Mouse (Mus musculus): ENCODE data around the gene Cplane1. TPM values are rescaled to one million over a fixed set of nuclear protein-coding genes. Genes with fewer than 3 reads are reported as not detected.
"Not testable (repeated sequence)": the region's sequence is repeated elsewhere in the genome, so short reads cannot be mapped to it uniquely, and the experiment has no call there.

Cplane1 gene
- 1 to 10 TPM; 4.0 to 4.8 (median 4.4) TPM for total RNA-seq (2022)

DNA sequence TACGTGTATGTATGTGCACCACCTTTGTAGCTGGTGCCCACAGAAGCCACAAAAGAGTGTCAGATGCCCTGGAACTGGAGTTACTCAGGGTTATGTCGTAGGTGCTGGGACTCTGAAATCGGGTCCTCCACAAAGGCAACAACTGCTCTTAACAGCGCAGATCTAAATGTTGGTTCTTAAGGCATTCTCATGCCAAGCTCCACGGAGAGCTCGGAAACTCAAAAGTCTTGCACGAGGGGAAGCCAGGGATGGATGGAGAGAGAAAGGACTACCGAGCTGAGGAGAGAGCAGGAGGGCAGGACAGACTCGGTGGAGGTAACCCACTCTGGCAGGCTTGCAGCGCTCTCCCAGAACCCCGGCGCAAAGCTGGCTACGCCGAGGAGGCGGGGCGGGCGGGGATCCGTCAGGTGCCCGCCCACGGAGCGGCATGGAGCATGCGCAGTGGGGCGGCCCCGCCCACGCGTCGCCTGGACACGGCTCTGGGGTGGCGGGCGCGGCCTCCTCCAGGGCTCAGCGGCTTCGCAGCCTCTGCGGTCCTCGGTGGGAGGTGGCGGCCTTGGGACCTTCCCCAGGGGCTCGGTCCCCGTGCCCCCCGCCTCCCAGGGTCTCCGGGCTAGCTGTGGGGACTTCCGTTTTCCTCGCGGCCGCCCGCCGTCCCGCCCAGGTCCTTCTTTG is at the start of gene Cplane1:
Cplane1 (plus strand) TSS at position 516 of the 675 bp plus-strand sequence.
- peak; percentile 87 for DNase-seq (ENCODE audit: low spot score)

GRCm38 (mm10) chr15:8129281-8129680 is 39.6 kb upstream of the Cplane1 start:
- no peak for DNase-seq (ENCODE audit: low spot score)

- no peak for DNase-seq (ENCODE audit: low spot score)
Measured at GRCm38 (mm10) chr15:8131268-8131667, 37.6 kb upstream of the Cplane1 start.

DNA sequence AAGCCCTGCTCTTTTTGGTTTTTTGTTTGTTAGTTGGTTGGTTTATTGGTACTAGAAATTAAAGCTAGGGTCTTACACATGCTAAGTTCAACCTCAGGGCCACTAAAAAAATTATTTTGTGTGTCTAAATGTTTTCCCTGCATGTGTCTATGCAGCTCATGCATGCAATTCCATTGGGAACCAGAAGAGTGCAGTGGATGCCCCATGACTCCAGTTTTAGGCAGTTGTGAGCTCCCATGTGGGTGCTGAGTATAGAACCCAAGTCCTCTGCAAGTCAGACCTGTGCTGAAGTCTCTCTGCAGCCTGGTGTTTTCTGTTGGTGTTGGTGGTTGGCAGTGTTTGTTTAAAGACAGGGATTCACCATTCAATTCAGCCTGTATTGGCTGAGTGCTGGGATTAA is 37.1 kb upstream of the Cplane1 start:
- no peak for DNase-seq (ENCODE audit: low spot score)

DNA sequence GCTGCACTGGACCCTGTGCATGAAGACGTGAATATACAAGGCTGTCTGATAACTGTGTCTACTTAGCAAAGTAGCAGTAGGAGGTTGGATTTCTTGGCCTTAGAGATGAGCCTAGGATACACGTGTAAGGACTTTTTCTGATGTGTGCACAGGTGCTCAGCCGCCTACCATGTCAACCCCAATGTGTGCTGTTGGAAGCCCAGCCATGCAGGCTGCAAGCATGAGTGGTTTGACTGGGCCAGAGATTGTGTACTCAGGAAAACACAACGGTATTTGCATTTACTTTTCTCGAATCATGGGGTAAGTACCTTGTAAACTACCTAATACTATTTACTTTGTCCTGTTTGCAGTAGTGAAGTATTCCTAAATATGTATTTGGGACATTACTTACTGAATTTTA is 33.3 kb upstream of the Cplane1 start:
- DNase-seq (ENCODE audit: low spot score): no peak

DNA sequence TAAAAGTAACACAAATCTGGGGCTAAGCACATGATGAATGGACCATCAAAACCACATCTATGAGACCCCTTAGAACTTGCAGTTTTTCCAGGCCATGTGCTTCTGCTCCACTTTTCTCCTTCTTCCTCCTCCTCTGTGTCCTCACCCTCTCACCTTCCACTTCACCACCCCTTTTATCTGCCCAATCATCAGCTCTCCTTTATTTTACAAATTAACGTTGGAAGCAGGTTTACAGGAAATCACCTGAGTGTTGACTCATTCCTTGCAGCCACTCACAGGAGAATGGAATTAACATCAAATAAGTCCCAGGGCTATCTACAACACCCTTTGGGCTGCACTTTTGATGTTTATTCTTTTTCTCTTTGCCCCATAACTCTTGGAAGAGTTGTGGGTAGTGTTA is 7.1 kb upstream of the Cplane1 start:
- DNase-seq (ENCODE audit: low spot score): no peak

DNA sequence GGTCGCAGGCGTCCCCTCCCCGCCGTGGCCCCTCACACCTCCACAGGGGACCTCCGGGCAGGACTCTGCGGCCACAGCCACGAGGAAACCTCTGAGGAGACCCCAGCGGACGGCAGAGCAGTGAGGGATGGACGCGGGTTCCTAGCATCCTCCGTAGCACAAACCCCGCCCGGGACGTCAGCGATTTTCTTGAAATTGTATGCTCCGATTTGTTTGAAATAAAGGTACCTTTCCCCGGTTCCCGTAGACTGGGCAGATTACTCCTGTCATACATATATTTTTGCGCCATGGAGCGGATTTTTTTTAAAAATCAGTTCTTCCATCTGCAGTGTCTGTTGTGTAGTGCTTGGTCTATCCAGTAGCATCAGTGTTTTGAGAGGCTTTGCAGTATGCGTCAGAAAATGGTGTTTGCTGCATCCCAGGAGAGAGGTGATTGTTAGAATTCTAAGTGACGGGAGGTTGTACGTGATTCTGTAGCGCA is 400 bp downstream of the Cplane1 start:
- no peak for DNase-seq (ENCODE audit: low spot score)

DNA sequence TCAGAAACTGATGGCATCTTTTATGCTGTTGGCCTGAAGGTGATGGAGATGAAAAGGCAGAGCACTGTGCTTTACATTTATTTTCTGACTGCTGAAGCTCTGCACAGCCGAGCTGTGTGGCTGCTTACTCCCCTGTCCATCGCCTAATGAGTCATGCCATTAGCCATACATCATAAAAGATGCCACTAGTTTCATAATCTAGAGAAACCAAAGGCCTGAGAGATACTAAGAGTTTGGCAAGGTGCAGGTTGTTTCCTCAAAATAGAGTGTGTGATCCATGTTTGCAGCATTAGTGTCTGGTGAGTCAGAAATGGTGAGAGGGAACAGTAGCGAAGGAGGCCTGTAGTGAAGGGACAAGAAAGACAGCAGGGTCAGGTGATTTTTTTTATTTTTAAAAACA is 20.7 kb downstream of the Cplane1 start:
- no peak for DNase-seq (ENCODE audit: low spot score)

GRCm38 (mm10) chr15:8190435-8190834 is 21.5 kb downstream of the Cplane1 start:
- DNase-seq (ENCODE audit: low spot score): no peak

- DNase-seq (ENCODE audit: low spot score): no peak
Measured at GRCm38 (mm10) chr15:8200317-8200716, 31.4 kb downstream of the Cplane1 start.

GRCm38 (mm10) chr15:8208362-8208761 is 39.5 kb downstream of the Cplane1 start:
- no peak for DNase-seq (ENCODE audit: low spot score)

- no peak for DNase-seq (ENCODE audit: low spot score)
Measured at GRCm38 (mm10) chr15:8214811-8215210, 45.9 kb downstream of the Cplane1 start.

DNA sequence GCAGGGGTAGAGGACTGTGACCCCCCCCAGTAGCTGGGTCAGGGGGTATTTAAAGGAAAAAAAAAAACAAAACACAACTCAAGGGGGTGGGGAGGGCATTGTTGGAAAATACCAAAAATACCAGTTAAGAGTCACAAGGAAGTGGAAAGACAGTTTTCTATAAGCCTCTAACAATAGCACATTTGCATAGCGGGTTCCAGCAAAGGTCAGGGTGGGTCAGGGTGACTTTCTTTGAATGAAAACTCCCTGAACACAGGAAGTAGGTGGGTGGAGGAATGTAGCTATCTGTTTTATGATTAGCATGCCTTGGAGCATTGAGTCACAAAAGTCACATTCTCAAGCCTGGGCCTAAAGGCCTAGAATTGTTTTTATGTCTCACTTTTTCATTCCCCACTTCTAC is 65.3 kb downstream of the Cplane1 start:
- DNase-seq (ENCODE audit: low spot score): not testable (repeated sequence)

DNA sequence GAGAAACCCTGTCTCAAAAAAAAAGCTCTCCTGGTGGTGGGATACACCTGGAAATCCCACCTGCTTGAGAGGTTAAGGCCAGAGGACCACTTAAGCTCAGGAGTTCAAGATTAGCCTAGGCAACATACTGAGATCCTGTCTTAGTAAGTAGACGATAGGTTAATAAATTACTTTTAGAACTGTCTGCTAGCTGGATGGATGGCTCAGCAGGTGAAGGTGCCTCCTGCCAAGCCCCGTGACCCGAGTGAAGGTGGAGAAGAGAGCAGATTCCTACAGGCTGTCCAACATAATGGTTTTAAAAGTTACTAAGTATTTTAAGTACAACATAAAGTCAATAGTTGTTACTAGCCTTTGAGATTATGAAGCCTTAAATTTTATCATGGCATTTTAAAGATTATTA is 97.0 kb downstream of the Cplane1 start:
- DNase-seq (ENCODE audit: low spot score): no peak

DNA sequence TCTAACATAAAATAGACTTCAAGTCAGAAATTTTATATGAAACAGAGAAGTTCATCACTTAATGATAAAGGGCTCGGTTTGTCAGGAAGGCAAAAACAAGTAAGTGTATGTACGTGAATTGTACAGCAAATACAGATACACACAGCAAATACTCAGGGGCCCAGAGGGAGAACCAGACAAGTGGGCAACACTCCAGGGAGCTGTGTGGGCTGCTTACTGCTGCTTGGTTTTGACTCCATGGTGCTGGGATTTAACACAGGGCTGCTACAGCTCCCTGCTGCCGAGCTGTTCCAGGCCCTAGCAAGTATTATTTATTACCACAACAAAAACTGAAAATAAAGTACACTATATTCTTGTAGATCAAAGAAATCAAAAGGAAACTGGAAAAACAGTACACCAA is 98.3 kb downstream of the Cplane1 start:
- DNase-seq (ENCODE audit: low spot score): no peak

DNA sequence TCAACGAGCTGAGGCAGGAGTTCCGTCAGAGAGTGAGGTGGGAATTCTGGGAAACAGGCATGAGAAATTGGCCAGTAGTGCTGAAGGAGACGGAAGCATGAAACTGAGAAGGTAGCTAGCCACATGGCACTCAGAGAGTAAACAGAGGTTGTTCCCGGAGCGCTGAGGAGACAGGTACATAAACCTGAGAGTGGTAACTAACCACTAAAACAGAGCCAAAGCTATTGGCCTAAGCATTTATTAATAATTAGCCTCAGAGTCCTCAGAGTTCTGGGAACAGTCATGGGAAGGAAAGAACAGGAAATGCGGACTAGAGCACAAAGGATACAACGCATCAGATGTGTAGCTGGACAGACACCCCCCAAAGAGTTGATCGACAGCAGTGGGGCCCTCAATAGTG is 99.3 kb downstream of the Cplane1 start:
- DNase-seq (ENCODE audit: low spot score): no peak

DNA sequence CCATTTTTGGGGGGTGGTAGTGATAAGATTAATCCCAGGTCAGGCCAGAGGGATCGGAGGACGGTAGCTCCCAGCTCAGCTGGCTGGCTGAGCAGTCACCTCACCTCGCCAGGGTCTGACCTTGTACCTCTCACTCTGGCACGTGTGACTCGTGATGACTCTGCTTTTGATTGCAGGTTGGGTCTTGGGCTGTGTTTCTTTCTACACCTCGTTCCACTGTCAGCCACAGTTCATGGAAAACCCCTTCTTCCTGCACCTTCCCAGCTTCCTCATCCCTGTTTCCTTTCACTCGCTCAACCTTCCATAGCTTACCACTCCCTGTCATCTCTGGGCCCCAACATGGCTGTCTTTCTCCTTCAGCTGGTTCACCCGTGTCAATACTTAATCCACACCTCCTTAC is 103.0 kb downstream of the Cplane1 start:
- DNase-seq (ENCODE audit: low spot score): no peak

DNA sequence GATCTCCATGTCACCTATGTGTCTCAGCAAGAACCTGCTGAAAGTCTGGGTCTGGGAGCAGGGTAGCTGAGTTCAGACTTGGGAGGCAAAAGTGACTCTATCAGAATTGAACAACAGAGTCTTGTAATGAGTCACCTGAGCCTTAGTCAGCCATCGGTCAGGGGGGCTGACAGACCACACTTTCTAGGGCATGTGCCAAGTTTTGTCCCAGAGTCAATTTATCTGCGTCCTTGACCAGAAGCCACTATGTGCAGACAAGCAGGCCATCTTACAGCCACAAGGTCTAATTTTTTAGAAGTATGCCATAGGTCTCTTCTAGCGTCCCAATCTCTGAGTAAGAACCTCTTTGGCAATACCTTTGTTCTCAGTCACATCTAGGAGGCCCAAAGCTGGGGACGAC is 109.0 kb downstream of the Cplane1 start:
- DNase-seq (ENCODE audit: low spot score): not testable (repeated sequence)

- peak; percentile 1 for DNase-seq (ENCODE audit: low spot score)
Measured at GRCm38 (mm10) chr15:8279320-8279779, 110.4 kb downstream of the Cplane1 start.

- peak; percentile 22 for DNase-seq (ENCODE audit: low spot score)
Measured at GRCm38 (mm10) chr15:8279929-8280610, 111.2 kb downstream of the Cplane1 start.

DNA sequence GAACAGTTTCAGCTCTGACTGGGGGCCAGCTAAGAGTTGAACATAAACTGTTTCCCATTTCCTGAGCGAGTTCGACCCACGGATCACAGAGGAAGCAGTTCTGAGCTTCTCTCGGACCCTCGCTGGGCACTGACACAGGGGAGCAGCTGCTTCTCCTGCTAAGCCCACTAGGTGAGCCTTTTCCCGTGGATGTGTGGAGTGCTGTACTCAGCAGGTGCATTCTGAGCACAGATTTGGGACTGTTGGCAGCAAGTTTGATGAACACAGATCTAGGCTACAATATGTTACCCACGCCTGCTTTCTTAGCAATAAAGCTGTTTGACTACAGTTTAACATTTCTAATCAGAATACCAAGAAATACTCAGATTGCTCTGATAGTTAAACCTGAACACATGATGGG is 112.8 kb downstream of the Cplane1 start:
- no peak for DNase-seq (ENCODE audit: low spot score)

DNA sequence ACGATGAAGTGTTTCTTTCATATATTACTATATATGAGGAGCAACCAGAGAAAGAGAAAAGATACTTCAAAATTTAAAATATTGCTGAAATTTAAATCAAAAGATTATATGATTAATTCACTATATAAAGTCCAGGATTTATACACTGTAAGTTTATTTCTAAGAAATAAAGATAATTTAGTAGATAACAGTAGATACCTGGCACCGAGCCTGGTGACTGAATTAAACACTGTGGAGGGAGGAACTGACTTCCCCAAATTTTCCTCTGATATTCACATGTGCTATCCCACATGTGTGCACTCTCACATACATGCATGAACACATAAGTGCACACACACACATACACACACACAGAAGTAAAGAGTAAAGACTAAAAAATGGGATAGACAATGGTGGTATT is 113.2 kb downstream of the Cplane1 start:
- no peak for DNase-seq (ENCODE audit: low spot score)

DNA sequence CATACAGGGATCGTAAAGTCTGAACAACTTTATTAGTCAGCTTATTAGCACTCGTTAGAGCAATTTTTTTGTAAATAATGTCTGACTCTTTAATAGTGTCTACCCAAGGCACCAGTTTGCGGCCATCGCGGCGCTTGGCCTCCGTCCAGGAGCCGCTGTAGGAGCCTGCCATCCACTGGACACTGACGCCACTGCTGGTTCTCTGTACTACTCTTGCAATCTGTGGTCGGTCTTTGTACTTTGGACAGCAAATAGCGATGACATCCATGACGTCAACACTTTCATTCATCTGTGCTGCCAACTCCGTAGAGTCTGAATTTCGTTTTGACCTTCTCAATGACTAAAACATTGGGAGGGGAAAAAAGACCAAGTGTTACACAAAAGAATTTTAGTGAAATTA is 122.3 kb downstream of the Cplane1 start:
- no peak for DNase-seq (ENCODE audit: low spot score)

Data from heart, adult 8-10 months (tissue).